Mouse (Mus musculus) neural tube, embryonic 12.5 days (tissue): ENCODE measurements around the gene Mettl9. TPM values are rescaled to one million over a fixed set of nuclear protein-coding genes. Genes with fewer than 3 reads are reported as not detected.

Experiments used
- polyA plus RNA-seq: library from polyadenylated mRNA; unstranded; fragments of >200 nt; fragmentation: Nextera tagmentation; extraction: Ambion mirVana; gene quantifications from 2 replicates; pipeline ENCODE4 v1.2.1, GENCODE M21; 2016

The Mettl9 gene
- polyA plus RNA-seq, 1 experiment from 2014 or later = 219 TPM

Other genes starting within 250 kb of the Mettl9 start
- not detected in 2 replicates for gene Gm5737, start 222.1 kb upstream of the Mettl9 start, polyA plus RNA-seq
- 21.1 and 22.2 TPM in 2 replicates for gene Eef2k, start 191.6 kb upstream of the Mettl9 start, polyA plus RNA-seq
- gene Polr3e, start 116.7 kb upstream of the Mettl9 start, polyA plus RNA-seq = 26.6 and 28.0 TPM in 2 replicates
- 17.0 and 18.8 TPM in 2 replicates for gene Cdr2, start 52.1 kb upstream of the Mettl9 start, polyA plus RNA-seq
- gene Mfsd13b, start 51.9 kb upstream of the Mettl9 start, polyA plus RNA-seq = 0.20 TPM in 1 of 2 replicates, not detected in the other
- 0.79 and 1.2 TPM in 2 replicates for gene Igsf6, start 40.1 kb downstream of the Mettl9 start, polyA plus RNA-seq
- gene Otoa, start 47.2 kb downstream of the Mettl9 start, polyA plus RNA-seq = 0.18 and 0.22 TPM in 2 replicates